Mouse (Mus musculus) layer of hippocampus, postnatal 36 days (tissue): ENCODE data around the gene Arhgef7. TPM values are rescaled to one million over a fixed set of nuclear protein-coding genes. Genes with fewer than 3 reads are reported as not detected.
A peak's percentile ranks its signal among the peaks of the same experiment; 100 is the strongest.

Experiments used
- DNase-seq, 2 experiments: peaks; one replicate each; pipeline ENCODE4 v3.0.0; 2022
- total RNA-seq, 2 experiments: library from RNA; stranded (reverse); gene quantifications; 2 replicates each; pipeline ENCODE4 v1.2.3; 2021

The Arhgef7 gene
- total RNA-seq, 2 experiments from 2014 or later = 122 to 126 TPM

DNA sequence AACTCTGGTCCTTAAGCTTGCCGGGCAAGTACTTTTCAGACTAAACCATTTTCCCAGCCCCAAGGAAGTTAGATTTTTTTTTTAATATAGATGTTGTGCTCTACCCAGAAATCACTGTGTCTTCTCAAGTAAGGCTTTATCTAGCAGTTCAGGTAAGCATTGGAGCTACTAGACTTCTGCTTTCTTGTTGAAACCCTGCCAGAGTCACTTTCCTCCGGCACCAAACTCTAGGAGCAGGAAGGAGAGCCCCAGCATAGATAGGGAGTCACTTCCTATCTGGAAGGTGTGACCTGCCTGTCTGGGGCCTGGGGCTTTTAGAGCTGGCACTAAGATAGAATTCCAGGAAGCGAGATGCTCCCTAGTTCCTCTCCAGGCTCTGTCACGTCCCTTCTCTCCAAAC is 10.3 kb upstream of the Arhgef7 start:
- DNase-seq = no peak

DNA sequence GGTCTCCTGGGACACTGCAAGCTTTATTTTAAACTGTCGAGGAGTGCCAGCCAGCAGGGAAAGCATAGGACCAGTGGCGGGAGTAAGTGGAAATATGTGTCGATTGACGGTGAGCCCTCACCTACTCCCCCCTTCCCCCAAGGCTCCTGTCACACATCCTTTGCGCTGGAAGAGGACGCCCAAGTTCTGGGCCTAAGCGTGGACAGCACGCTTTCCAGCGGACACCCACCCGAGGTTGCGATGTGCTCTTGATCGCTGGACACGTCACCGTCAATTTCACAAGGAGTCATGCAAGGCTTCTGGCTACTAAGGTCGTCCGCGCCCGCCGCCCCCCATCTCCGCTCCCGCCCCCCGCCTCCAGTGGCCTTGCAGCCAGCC is 259 bp upstream of the Arhgef7 start:
- DNase-seq = no peak

DNA sequence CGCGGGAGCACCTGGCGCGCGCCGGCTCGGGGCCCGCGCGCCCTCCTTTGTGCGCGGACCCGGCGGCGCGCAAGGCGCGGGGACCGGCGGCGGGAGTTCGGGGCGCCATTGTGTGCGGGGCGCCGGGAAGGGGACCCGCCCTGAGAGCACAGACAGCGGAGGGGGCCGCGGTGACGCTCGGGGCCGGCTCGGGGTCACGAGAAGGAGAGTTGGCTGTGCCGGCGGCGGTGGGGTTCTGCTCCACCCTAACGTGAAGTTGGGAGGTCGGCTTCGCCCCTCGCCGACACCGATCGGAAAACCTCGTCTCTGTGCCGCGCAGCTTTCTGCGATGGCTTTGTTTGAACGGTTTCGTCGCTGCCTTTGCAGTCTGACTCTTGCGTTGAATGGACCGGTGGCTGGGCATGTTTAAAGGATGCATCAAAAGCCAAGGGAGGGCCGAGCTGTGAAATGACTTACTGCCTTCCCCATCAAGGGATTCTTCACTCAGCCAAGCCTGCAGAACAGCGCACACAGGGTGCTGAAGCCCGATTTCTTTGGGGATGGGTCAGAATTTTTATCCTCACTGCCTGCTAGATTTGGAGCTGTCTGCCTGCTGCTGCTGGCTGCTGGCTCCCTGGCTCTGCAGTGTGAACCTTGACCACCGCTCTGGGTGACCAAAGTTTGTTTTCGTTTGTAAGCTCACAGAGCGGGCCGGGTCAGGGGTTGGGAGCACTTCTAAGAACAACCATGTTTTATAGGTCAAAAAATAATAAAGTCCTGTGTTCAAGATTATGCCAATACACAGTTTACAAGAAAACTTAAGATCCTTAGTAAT is 1.2 kb downstream of the Arhgef7 start:
- DNase-seq = peak; percentile 47 to 57

DNA sequence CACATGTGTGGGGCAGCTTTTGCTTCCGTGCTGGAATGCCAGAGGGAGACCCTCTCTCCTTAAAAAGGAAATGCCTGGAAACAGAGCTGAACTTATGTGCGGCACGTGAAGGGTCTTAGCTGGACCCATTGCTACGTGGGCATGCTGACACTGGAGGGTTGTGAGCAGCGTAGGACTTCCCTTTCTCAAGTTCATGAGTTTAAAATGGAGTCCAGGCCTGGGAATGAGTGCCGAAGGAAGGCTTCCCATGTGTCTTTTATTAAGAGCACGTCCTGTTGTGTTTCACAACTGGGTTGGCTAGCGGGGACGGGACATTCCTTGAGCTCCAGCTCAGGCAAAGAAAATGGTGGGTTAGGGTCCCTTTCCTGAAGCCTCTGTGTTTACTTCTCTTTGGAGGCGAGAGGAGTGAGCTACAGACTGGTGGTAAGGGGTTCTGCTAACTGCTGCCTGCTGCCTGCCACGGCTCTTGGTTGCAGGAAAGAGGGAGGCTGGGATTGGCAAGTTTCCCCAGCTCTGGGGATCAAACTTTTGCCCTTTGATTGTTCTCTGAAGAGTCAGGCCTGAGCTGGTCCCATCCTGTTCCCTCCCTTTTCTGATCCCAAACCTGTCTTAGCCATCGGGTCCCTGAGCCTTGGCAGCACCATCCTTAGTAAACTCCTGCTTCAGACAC is 2.9 kb downstream of the Arhgef7 start:
- DNase-seq = no peak

DNA sequence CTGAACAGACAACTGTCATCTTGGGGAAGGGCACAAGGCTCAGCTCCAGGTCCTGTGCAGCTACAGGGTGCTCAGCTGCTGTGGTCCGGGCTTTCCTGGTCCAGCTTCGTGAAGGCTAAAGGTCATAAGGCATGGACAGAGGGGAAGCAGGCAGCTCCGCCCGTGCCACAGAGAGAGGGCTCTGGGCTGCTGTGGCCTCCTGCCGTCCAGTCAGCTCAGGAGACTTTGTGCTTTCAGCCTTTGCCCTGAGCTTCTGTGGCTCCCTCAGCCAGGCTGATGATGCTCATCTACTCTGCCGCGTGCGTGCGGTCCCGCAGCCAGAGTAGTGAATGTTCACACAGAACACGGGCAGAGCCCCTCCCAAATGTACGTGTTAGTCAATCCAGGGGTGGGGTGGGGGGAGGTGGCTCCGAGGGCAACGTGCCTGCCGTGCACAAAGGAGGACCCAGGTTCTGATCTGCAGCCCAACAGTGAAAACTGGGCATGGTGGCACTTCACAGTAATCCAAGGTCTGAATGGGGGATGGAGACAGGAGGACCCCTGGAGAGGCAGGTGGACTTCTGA is 8.2 kb downstream of the Arhgef7 start:
- no peak for DNase-seq

DNA sequence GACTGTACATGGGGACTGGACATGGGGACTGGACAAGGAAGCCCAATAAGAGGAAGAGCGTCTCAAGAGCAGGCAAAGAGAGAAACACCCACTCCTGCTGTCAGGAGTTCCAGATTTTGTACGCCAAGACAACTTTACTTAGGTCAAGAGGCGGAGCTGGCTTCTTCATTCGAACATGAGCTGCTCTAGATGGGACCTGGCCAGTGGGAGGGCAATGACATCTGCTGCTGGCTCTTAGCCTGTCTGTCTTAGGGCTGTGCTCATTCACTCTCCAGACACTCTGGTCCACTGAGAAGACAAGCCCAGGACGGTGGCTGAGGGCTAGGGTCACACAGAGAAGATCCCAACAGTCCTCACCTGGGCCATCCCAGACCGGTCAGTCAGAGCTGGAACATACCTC is 9.6 kb downstream of the Arhgef7 start:
- DNase-seq = no peak

DNA sequence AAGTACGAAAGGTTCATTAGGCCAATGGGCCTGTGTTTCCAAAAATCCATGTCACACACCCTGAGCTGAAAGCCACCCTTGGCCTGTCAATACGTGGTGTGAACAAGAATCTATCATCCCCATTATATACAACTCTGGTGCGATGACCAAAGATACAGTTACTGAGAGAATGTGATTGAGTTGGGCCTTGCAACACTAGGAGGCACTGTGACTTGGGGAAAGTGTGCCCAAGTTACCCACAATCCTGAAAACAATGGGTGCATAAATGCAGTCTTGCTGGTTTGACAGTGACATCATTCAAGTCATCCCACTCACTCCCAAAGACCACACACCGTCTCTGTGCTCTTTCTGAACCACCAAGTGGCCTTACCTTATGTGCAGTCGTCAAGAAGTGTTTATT is 11.6 kb downstream of the Arhgef7 start:
- DNase-seq = no peak

DNA sequence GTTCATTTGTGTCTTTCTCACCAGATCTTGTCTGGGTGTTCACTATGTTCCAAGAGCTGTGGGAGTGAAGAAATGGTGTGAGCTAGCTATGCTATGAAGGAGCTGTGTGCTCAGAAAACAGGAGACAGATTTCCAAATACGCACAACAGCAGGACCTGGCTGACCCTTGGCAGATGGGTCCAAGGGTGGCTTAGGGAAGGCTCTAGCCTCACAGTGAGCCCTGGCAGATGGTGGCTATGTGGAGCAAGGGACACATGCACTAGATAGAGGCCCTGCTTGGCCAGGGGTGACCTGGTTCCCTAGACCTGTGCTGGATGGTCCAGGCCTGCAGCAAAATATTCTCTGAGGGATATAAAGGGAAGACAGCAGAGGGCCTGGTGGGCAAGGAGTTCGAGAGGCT is 13.3 kb downstream of the Arhgef7 start:
- DNase-seq = no peak

DNA sequence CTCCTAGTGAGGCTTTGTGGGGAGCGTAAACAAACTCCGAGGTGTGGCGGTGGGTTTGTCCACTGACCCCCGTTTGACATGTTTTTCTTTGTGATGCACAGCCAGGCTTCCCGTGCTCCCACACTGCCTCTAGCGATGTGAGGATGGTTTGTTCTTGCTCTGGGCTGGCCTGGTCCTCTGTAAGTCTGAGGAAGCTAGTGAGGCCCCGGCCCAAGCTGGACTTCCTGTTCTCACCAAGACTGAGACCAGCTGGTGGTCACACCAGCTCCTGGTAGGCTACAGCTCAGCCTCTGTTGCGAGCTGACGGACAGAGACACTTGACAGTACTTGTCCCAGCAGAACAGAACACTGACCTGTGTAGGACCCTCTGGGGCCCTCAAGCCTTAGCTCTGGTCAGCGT is 16.1 kb downstream of the Arhgef7 start:
- no peak for DNase-seq

DNA sequence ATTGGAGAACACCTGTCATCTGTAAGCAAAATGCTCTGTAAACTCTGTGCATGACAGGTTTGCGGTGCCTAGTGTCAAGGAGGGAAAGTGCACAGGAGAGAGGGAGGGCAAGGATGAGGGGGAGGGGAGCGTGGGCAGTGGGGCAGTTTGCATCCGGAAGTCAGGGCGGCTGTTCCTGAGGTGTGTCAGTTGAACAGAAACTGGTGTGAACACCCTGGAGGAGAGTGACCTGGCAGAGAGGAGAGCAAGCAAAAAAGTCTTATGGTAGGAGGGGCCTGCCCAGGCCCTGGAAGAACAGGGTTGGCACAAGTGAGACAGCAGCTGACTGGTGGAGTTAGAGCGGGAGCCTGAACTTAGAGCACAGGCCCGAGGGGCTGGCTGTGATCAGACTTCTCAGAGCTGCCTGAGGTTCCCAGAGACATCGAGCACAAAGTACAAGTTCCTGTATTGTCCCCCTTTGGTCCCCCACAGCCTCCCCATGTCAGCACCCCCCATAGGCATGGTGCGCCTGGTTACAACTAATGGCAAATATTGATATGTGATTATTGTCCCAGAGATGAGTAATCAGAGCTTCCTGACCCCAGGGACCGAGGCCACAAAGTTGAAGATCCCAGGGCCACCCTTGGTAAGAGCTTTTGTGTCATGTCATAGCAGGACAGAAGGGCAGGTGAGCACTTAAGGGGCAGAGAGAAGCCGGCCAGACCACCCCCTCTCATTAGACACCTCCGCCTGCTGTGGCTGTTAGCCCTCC is 19.5 kb downstream of the Arhgef7 start:
- DNase-seq = no peak

DNA sequence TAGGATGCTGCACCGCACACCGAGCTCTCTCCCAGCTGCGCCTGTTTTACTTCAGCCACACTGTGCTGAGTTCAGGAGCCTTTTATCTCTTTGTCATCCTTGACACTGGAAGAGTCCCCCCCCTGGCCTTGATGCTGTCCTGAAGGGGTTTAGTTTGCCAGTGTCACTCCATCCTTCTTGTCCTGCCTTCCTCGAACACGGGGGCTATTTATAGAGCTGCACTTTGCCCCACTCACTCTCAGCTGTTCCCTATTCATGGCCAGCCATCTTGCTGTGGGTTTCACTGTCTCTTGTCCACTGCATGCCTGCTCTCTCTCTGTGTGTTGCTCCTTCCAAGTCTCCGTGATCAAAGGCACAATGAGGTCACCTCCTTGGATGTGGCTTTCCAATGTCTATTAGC is 22.0 kb downstream of the Arhgef7 start:
- no peak for DNase-seq

DNA sequence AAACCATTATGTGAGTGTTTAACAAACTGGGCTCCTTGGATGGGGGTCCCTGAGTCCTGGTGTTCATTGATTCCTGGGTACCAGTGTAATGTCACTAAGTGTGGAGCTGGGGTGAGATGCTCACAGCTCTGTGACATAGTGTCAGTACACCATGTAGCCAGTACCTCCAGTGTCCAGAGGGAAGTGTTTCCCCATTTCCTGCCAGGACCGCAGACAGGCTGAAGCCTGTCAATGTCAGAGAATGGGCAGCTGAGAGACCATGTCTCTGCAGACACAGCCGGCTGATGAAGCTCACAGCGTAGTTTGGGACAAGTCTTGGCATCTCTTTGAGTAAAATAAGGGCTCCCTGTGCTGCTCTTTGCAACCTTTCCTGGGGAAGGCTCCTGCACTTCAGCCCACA is 24.8 kb downstream of the Arhgef7 start:
- DNase-seq = no peak

DNA sequence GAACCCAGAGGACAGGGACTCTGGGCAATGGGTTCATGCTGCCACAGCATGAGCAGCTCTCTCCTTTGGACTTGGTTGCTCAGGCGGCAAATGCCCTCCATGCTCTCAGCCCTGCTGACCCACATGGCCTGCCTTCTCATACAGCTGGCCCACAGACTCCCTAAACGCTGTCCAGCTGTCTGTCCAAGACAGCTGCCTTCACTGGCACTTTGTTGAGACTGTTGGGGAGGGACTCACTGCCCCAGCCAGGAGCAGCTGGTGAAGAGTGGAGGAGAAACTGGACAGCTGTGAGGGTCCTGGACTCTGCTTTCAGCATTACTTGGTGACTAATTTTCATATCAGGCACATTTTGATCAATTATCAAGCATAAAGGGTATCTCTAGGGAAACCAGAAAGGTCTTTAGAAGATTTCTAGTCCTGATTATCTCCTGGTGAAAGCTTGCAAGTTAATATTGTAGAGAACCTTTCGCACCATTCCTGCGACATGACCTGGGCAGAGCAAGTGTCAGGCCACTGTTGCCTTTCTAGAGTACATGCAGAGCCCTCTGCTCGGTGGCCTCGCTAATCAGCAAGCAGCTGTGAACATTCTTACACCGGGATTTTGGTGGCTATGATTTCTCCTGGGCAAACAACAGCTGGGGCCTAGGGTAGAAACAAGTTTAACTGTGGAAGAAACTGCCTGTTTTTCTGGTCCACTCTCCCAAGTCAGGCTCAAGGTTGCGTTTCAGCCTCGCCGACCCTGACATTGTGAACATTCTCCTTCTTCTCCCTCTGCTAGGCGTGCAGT is 25.8 kb downstream of the Arhgef7 start:
- no peak for DNase-seq

DNA sequence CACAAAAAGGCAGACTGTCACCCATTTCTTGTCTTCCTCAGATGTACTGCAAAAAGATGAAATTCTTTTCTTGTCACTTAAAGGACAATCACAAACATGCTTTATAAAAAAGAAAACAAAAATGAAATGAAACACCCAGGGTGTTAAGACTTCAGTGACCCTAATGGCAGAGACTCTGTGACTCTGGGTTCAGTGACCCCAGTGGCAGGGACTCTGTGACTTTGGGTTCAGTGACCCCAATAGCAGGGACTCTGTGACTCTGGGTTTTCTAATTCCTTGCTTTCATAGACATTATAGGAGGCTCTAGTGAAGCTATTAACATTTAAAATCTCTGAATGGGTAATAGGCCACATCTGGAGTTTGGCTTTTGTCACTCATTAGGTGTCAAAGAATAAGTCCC is 27.2 kb downstream of the Arhgef7 start:
- DNase-seq = no peak

DNA sequence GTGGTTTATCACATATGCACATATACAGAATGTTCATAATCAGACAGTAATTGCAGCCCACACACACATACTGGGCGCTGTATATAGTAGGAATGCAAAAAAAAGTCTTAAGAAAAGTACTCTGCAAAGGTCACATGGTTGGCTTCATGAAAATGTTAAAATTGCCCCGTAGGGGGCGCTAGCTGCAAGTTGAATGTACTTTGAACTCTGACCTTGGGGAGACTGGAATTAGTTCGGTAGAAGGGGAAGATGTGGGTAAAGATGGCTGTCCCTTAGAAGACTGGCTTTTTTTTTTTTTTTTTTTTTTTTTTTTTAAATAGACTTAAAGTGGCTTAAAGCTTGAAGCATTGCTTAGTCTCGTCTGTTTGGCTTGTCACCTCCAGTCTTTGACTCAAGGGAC is 28.4 kb downstream of the Arhgef7 start:
- DNase-seq = peak in 1 of 2 experiments; percentile 56

DNA sequence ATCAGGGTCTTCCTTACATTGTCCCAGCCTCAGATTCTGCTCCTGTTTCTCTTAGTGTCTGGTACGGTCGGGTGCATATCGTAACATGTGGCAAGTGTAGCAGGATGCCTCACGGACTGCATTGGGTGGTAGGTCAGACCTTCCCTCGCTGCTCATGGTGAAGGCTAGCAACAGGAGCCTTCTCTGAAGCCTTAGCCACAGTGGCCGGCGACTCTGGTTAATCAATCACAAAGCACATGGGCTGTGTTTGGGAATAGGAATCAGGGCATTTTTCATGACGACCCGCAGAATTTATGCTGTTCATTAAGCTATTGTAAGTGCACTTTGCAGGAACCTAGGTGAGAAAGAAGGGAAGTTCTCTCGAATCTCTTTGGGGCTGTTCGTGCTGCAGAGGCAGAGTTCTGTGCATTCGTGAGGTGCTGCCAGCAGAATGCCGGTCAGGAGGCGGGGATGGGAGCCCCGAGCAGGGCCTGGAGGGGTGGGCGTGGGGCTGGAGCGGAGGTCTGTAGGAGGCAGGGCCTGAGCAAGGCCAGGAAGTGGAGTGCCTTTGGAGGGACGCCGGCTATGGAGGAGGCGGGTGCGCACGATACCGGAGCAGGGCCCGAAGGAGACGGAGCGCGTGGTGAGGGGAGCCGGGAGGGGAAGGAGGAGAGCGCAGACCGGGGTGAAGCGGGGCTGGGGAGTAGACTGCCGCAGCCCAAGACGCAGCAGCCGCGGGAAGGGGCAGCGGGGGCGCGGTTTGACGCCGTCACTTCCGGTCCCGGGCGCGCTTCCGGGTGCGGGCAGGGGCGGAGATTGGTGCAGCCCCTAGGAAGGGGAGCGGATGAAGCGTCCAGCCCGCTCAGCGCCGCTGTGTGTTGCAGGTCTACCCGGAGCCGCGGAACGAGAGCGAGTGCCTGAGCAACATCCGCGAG is 30.3 kb downstream of the Arhgef7 start:
- DNase-seq = peak; percentile 92 to 93

DNA sequence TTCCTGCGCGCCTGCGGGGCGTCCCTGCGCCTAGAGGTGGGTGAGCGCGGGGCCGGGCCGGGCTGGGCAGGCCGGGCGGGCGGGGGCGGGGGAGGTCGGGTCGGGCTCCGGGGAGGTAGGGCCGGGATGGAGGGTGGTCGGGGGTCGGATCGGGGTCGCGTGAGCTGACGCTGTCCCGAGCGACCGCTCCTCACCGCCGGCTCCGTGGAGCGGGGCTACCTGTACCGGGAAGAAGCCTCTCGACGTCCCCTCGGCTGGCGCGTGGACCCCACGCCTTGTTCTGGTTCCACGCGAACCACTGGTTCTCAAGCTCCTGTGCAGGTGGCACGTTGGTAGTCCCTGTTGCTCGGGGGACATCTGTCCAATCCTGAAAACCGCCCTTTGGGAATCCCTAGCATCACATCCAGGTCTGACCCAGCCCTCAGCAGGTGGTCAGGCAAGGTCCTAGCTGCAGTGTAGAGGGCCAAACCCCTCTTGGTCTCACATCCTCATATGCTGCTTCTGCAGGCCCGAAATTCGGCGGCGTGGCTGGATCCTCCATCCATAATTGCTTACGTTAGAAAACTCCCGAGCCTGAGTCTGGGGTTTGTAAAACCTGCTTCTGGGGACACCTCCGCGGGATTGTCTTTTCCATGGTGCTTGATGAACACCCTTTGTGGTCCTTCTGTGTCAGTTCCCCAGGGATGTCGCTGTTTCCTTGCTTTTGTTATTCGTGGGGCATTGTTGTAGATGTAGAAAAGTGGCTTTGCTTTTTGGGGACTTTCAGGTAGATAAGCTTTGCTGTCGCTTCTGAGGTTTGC is 31.2 kb downstream of the Arhgef7 start:
- DNase-seq = no peak

DNA sequence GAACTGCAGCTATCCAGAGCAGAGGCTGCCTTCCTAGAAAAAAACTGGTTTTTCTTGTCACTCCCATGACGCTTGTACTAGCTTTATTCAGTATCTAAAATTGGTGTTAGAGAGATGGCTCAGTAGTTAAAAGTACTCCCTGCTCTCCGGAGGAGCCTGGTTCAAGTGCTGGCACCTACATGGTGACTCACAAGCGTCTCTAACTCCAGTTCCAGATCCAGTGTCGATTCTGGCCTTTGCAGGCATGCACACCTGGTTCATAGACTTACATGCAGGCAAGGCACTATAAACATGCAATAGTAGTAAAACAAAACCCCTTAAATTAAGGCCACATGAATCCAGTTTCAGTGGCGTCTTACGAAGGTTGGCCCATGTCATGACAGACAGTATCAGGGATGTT is 34.0 kb downstream of the Arhgef7 start:
- no peak for DNase-seq

DNA sequence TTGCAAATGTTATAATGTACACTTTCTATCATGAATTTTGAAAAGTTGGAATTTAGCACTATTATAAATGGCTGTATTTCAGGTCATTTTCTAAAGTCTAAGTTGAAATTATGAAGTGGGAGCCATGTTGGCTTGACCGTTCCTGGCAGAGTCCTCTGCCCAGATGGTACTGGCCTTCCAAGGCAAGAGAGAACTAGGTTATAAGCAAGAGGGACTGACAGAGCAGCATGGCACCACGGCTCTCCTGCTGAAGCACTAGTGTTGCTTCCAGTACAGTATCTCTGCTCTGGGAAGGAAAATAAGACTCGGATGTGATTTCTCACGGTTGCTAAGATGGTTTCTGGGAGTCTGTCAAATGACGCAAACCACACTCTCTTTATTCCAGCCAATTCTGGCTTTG is 34.5 kb downstream of the Arhgef7 start:
- no peak for DNase-seq

DNA sequence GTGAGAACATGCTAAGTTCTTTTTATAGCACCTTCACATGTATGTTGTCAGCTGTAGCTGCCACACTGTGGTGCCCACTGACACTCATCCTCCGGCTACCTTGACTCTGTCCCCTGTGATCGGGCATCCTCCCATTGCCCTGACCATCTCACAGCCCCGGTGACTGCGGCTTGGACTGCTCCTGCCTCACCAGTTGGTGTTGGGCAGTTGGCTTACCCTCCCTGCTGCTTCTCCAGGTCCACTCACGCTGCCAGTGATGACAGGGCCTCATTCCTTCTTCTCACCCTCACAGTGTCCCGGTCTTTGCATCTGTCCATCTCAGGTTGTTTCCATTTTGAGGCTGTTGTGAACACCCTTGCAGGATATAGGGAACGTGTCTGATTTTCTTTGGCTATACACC is 35.3 kb downstream of the Arhgef7 start:
- no peak for DNase-seq
